Mouse (Mus musculus) intestine, postnatal 0 days (tissue): ENCODE results near the gene Fbxo47. TPM values are rescaled to one million over a fixed set of nuclear protein-coding genes. Genes with fewer than 3 reads are reported as not detected.
A peak's percentile ranks its signal among the peaks of the same experiment; 100 is the strongest.

Experiments used
- ATAC-seq: fragments of 200-750 bp; cut with Nextera tagmentation; 2 replicates; pipeline ENCODE4 v1.8.0; 2017; ENCODE audit warnings: mild to moderate bottlenecking, moderate TSS enrichment, moderate library complexity
- H3K27ac ChIP-seq: fragments of 300-500 bp; sonication (generic); 2 replicates; pipeline ENCODE4 v1.5.1; 2014; ENCODE audit warnings: mild to moderate bottlenecking, low read depth, low read length, moderate library complexity
- H3K27me3 ChIP-seq: fragments of 300-500 bp; sonication (generic); replicated peaks from 2 replicates; pipeline ENCODE4 v1.6.1; 2014; ENCODE audit warnings: low read length, mixed read lengths; ENCODE audit not compliant: control insufficient read depth, insufficient read depth
- H3K36me3 ChIP-seq: fragments of 300-500 bp; sonication (generic); 2 replicates; pipeline ENCODE4 v1.6.1; 2014; ENCODE audit warnings: mild to moderate bottlenecking, moderate library complexity; ENCODE audit not compliant: control insufficient read depth, insufficient read depth
- H3K4me1 ChIP-seq: fragments of 300-500 bp; sonication (generic); replicated peaks from 2 replicates; pipeline ENCODE4 v1.6.1; 2014; ENCODE audit warnings: antibody characterized with exemption, low read length, mixed read lengths; ENCODE audit not compliant: control insufficient read depth, insufficient read depth
- H3K4me2 ChIP-seq: fragments of 300-500 bp; sonication (generic); replicated peaks from 2 replicates; pipeline ENCODE4 v1.6.1; 2014; ENCODE audit warnings: low read depth, mild to moderate bottlenecking, moderate library complexity
- H3K4me3 ChIP-seq: fragments of 300-500 bp; sonication (generic); 2 replicates; pipeline ENCODE4 v1.5.1; 2014; ENCODE audit warnings: low read depth, low read length
- H3K9ac ChIP-seq: fragments of 300-500 bp; sonication (generic); 2 replicates; pipeline ENCODE4 v1.6.1; 2014; ENCODE audit warnings: mild to moderate bottlenecking, low read depth, low read length
- H3K9me3 ChIP-seq: fragments of 300-500 bp; sonication (generic); 2 replicates; pipeline ENCODE4 v1.6.1; 2016; ENCODE audit warnings: mixed run types; ENCODE audit not compliant: control insufficient read depth
- CTCF ChIP-seq: sonication (generic); IDR thresholded peaks from 2 replicates; pipeline ENCODE4 v1.5.1; 2016; ENCODE audit warnings: low read depth, mild to moderate bottlenecking, control low read depth, antibody characterized with exemption, moderate library complexity
- whole genome bisulfite sequencing: fragments of 180-500 bp; shearing (Covaris S2); extraction: QIAGEN DNeasy Blood & Tissue Kit; methylation state at CpG from one replicate; pipeline ENCODE4 v1.1.7; 2014; 5-methylcytosine and 5-hydroxymethylcytosine counted together
- polyA plus RNA-seq: library from polyadenylated mRNA; unstranded; fragments of >200 nt; fragmentation: Nextera tagmentation; extraction: Ambion mirVana; gene quantifications from 2 replicates; pipeline ENCODE4 v1.2.1, GENCODE M21; 2015

Fbxo47 gene
- polyA plus RNA-seq, 1 experiment from 2014 or later = 0.83 TPM

GRCm38 (mm10) chr11:97850367-97850766 lies 33.6 kb downstream of the Fbxo47 start:
- Histone ChIP-seq H3K4me1 (no peaks in the 10 kb centered on the region), H3K27ac (peak overlapping the region; percentile 41; the same call in 1 of the 2 replicates), H3K4me3 (no peak overlapping the region), H3K36me3 (no peaks in the 10 kb centered on the region), H3K9ac (no peak overlapping the region), H3K4me2 (no peak overlapping the region; the same call in 1 of the 2 replicates), H3K27me3 (no peaks in the 10 kb centered on the region), H3K9me3 (no peaks in the 10 kb centered on the region)
- peak; percentile 94 for ATAC-seq
- no peak for TF ChIP-seq CTCF
- 18% methylated on average over 6 of the region's 6 CpGs for WGBS

GRCm38 (mm10) chr11:97842001-97842400 lies 42.0 kb downstream of the Fbxo47 start:
- Histone ChIP-seq H3K9me3 (no peaks in the 10 kb centered on the region), H3K4me1 (no peaks in the 10 kb centered on the region), H3K27me3 (no peaks in the 10 kb centered on the region), H3K27ac (no peak overlapping the region), H3K36me3 (peaks cover 17% of the 10 kb centered on the region), H3K9ac (no peak overlapping the region), H3K4me3 (no peak overlapping the region), H3K4me2 (no peak overlapping the region)
- 63% methylated on average over 4 of the region's 4 CpGs for WGBS
- peak; percentile 15; the same call in 1 of the 2 replicates for TF ChIP-seq CTCF
- ATAC-seq = no peak

- TF ChIP-seq CTCF = no peak
- ATAC-seq = no peak
- no peaks in the 10 kb centered on the region for H3K4me1 ChIP-seq
- H3K27me3 ChIP-seq = no peaks in the 10 kb centered on the region
- no peaks in the 10 kb centered on the region for H3K9me3 ChIP-seq
- H3K9ac ChIP-seq = peak overlapping the region; percentile 35; the same call in 1 of the 2 replicates
- peak overlapping the region; percentile 36 for H3K4me3 ChIP-seq
- H3K4me2 ChIP-seq = peak overlapping the region; percentile 59
- no peak overlapping the region for H3K27ac ChIP-seq
- 8% methylated on average over 22 of the region's 22 CpGs for WGBS
- H3K36me3 ChIP-seq = peaks cover 26% of the 10 kb centered on the region
Measured at GRCm38 (mm10) chr11:97840991-97841661, 42.8 kb downstream of the Fbxo47 start.

- ATAC-seq = no peak
- Histone ChIP-seq H3K4me1 (no peaks in the 10 kb centered on the region), H3K9ac (peak within 1 kb of the TSS; percentile 35; the same call in 1 of the 2 replicates), H3K9me3 (no peaks in the 10 kb centered on the region), H3K4me2 (peak within 1 kb of the TSS; percentile 59), H3K27ac (no peak within 1 kb of the TSS), H3K4me3 (peak within 1 kb of the TSS; percentile 36), H3K36me3 (peaks cover 31% of the 10 kb centered on the region), H3K27me3 (no peaks in the 10 kb centered on the region)
- TF ChIP-seq CTCF = peak; percentile 67
- WGBS = 3% methylated on average over 6 of the region's 6 CpGs
Measured at GRCm38 (mm10) chr11:97840539-97840954, 43.4 kb downstream of the Fbxo47 start, which contains the start of gene B230217C12Rik. B230217C12Rik (plus strand) TSS chr11:97840780.

GRCm38 (mm10) chr11:97840135-97840490 lies 43.8 kb downstream of the Fbxo47 start:
- Histone ChIP-seq H3K4me2 (no peak overlapping the region), H3K4me1 (no peaks in the 10 kb centered on the region), H3K27ac (no peak overlapping the region), H3K9ac (no peak overlapping the region), H3K27me3 (no peaks in the 10 kb centered on the region), H3K9me3 (no peaks in the 10 kb centered on the region), H3K4me3 (no peak overlapping the region), H3K36me3 (peaks cover 36% of the 10 kb centered on the region)
- no peak for ATAC-seq
- TF ChIP-seq CTCF = no peak
- WGBS = 68% methylated on average over 2 of the region's 2 CpGs

GRCm38 (mm10) chr11:97839441-97840134 lies 44.4 kb downstream of the Fbxo47 start:
- Histone ChIP-seq H3K4me1 (no peaks in the 10 kb centered on the region), H3K9ac (no peak overlapping the region), H3K27ac (no peak overlapping the region), H3K4me3 (no peak overlapping the region), H3K4me2 (no peak overlapping the region), H3K36me3 (peaks cover 41% of the 10 kb centered on the region), H3K9me3 (no peaks in the 10 kb centered on the region), H3K27me3 (no peaks in the 10 kb centered on the region)
- TF ChIP-seq CTCF = no peak
- 0 out of 2 replicates have a peak, but pooled peaks have one; percentile 10 for ATAC-seq
- WGBS = 58% methylated on average over 11 of the region's 11 CpGs
